Mouse (Mus musculus) cerebellum, adult (tissue): ENCODE measurements at regions not wholly inside any gene's neighbourhood (a gene's known extent, or its start where the extent isn't known, plus 50 kb on each side); places are given as distances from the start of the nearest gene placed in this dataset.

Experiments used
- ATAC-seq: cut with Nextera tagmentation; 2 replicates; pipeline ENCODE4 v1.9.2; 2017; ENCODE audit warnings: mild to moderate bottlenecking, moderate library complexity, mixed read lengths; ENCODE audit not compliant: insufficient number of reproducible peaks, low FRiP score, low TSS enrichment

DNA sequence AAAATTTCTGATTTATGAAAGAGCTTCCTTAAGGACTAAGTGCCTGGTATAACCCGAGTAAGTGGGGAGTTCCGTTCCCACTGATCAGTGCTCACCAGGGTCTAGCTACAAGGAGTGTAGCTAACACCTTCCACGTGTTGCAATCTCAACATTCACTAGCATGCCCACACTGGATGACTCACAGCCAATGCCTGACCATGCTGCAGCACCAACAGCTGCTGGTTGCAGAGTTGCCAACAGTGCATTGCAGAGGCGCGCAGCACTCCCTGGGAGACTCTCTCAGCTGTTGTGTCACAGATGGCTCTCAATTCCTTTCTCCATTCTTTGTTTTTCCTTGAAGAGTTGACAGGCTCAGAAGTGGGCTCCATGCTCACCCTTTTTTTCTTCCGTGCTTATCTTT, 787.5 kb upstream of the Tenm3 start:
- ATAC-seq: no peak

GRCm38 (mm10) chr8:49627966-49628495, 784.3 kb upstream of the Tenm3 start:
- no peak for ATAC-seq

GRCm38 (mm10) chr8:49595501-49595900, 751.8 kb upstream of the Tenm3 start:
- ATAC-seq: no peak

GRCm38 (mm10) chr8:49567423-49567822, 723.7 kb upstream of the Tenm3 start:
- no peak for ATAC-seq

DNA sequence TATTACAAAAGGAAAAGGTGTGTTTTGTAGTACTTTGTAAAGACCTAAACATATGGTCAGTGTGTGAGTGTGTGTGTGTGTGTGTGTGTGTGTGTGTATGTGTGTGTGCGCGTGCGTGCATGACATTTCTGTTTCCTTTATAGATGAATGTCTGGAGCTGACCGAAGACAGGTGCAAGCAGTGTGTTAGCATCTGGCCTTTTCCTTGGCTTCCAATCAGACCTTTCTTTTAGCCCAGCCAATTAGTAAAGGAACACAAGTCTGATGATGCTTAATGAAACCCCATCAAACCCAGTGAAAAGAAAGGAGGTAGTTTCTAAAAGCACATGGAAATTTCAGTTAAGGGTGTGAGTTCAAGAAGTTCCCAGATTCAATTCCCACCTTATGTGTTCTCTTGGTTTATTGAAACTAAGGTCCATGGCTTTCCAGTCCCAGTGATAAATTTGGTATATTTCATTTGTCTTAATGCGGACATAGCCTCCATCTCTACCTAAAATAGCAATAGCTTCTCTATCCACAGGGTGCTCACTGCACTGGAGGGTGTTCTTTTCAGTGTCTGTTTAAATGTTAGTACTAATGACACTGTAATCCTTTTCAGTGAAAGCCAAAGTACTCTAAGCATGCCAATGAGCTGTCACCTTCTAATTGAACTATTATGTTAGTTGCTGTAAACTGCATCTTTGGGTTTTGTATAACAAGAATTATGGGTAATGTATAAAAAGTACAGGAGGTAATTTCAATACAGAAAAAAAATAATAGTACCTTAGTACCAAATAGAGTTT, 719.9 kb upstream of the Tenm3 start:
- ATAC-seq: no peak; the same call in 1 of the 2 replicates

- no peak for ATAC-seq
These were observed 719.2 kb upstream of the Tenm3 start for GRCm38 (mm10) chr8:49562976-49563375.

DNA sequence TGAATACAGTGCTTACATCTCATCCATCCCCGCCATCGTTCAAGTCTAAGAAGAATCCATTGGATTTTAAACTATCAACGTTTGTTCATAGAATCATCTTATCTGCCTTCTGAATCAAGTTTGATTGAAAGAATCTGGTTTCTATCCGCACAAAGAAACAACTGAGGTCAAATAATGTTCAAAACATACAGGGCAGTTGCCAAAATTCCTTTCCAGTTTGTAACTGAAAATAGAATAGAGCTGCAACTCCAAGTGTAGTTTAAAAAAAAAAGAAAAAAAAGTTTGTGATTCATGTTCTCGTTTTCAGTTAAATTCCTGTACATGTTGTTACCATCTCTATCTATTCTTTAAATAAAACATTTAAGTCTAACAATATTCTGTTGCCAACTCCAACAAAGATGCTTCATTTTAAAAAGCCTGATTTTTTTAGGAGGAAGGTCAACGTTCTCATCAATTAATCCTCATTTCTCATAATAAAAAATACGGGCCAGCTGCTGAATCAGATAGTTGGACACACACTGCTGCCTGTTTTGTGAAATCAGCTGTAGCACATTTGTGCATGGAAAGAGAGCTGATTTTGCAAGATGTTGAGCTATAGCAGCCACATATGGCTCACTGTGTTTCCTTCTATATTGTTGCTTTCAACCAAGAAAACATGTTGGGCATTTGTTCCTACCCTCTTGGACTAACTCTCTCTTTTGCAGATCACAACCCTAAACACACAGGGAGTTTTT, 712.1 kb upstream of the Tenm3 start:
- no peak for ATAC-seq

GRCm38 (mm10) chr8:49553175-49553574, 709.4 kb upstream of the Tenm3 start:
- ATAC-seq: no peak

GRCm38 (mm10) chr8:49543321-49543720, 699.6 kb upstream of the Tenm3 start:
- no peak for ATAC-seq

GRCm38 (mm10) chr8:49541337-49541736, 697.6 kb upstream of the Tenm3 start:
- ATAC-seq: no peak

- no peak for ATAC-seq
These were observed 689.9 kb upstream of the Tenm3 start for GRCm38 (mm10) chr8:49533412-49534351.

- no peak for ATAC-seq
These were observed 685.5 kb upstream of the Tenm3 start for GRCm38 (mm10) chr8:49529294-49529693.

DNA sequence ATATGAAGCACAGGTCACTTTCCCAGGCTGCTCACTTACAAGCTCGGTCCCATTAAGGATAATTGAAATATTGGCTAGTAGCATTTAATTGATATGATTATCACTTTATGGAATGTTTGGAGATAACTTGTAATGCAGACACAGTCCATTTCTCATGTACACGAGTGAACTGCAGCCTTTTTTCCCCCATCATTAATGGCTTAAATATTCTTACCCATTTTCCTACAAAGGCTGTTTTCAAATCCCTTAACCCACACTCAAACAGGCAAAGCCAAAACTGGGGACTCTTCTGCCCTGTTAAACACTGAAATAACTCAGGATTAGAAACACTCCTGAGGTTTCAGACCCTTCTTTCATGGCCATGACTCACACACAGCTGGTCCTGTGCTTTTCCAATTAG, 649.2 kb upstream of the Tenm3 start:
- ATAC-seq: no peak

GRCm38 (mm10) chr8:49485284-49485683, 641.5 kb upstream of the Tenm3 start:
- no peak for ATAC-seq

DNA sequence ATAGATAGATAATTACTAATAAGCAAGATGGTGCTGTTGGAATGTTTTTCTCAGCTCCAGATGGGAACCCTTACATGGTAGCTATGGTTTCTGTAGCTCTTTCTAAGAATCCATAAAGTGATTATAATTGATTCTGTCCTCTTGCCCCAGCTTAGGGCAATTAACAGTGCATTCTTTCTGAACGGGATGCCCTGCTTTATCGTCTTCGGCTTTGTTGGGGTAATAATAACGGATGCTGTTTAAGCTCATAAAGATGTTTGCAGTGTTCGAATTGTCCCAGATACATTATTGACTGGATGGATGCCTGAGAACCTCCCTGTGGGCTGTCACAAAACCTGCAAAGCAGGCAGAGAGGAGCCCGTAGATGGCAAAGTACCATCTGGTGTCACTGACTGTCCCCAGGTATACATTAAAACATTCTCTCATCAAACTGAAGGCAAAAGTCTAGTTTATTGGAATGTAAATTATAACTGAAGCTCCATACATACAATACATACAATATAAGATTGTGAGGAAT, 637.8 kb upstream of the Tenm3 start:
- no peak for ATAC-seq

DNA sequence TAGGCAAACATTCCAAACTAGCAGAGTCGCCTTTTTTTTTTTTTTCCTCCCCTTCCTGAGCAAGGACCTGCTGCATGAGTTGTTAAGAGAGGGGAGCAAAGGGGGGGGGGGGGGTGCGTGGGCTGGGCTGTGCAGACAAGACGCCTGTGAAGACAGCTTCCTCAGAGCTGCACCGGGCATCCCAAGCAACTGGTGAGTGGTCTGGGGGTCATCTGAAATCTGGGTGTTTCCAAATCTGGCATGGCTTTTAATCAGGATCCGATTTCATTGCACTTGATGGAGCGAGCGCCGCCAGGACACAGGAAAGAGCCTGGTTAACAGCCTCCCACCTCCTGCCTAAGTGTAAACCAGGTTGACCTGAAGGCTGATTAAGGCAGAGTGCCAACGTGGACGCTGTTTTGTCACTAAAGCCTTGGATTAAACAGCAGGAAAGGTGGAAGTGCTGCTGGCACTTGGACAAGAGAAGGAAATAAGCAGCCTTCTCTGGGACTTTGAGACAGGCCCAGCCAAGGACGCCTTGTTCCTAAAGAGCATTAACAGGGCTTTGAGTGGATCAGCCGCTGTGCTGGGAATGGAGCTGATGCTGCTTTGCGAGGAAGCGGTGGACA, 622.3 kb upstream of the Tenm3 start:
- ATAC-seq: no peak

GRCm38 (mm10) chr8:49465070-49465469, 621.3 kb upstream of the Tenm3 start:
- ATAC-seq: no peak

DNA sequence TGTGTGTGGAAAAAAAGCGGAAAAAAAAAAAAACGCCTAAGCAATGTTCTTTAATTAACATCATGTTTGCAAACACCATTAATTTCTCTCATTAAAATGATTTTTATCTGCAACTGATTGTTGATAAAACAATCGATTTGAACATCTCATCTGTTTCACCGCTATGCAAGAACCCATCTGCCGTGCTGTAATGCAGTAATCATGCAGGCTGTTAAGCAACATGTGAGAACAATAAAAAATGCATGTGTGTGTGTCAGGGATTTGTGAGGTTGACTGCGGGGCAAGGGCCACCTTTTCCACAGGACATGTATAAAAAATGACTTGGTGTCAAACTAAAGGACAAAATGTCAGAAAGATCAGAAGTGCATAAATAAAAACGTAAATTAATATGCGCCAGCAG, 618.9 kb upstream of the Tenm3 start:
- no peak for ATAC-seq

DNA sequence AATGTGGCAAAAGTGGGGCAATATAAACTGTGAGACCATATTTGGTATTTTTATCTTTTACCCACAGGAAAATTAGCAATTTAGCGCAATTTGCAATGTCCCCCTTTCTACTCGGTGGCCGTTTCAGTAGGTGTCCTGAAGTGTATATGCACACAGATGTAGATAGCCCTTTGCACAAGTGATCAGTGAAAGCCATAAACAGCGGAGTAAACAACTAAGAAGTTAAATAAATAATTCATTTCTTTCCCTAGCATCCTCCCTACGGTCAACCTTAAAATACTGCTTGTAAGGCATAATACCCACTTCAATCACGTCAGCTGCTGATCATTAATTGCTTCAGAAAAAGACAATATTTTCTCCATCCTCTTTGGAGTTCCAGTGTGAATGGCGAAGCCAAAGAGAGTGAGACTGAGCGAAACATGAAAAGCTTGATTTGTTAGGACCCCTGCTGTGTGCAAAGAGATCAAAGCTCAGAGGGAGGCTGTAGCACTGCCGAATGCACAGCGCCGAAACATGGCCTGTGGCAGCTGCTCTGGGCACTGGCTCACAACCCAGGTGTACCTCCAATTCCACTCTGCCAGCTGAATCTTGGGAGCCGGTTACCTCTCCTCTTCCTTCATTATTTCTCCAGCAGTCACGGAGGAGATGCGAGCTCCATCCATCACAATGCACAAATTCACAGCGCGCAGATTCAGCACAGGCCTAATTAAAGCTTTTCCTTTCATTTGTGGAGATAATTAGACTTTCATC, 618.1 kb upstream of the Tenm3 start:
- ATAC-seq: no peak
